Mouse (Mus musculus) frontal cortex, adult 2 months (tissue): ENCODE results near the gene Fbxo24. TPM values are rescaled to one million over a fixed set of nuclear protein-coding genes. Genes with fewer than 3 reads are reported as not detected.
"Not testable (repeated sequence)": the region's sequence is repeated elsewhere in the genome, so short reads cannot be mapped to it uniquely, and the experiment has no call there.

Source experiments
- DNase-seq, 2 experiments: peaks; one replicate each; pipeline ENCODE4 v3.0.0; 2022; ENCODE audit warnings: low spot score in 1 of 2; ENCODE audit errors: extremely low spot score in 1 of 2
- polyA plus RNA-seq: library from polyadenylated mRNA; depleted of rRNA; stranded (reverse); fragments of >200 nt; gene quantifications from 2 replicates; pipeline ENCODE4 v1.2.3, GENCODE M21; 2012

The Fbxo24 gene
- polyA plus RNA-seq, 1 experiment: 0.30 TPM

DNA sequence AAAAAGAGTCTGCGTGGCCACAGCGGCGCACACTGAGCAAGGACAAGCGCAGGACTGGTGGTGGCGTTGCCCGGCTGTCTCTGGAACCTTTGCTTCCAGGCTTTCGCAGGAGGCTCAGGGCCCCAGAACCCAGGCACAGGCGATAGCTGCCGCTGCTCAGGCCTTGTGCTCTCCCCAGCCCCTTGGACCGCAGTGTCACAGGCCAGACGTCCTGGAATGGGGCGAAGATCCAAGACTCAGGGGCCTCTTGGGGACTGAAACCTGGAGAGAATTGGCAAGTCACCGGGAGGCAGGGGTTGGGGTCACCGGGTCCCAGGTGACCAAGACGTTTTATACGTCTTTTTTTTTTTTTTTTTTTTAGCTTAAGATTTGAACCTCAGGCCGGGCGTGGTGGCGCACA lies 15.7 kb upstream of the Fbxo24 start:
- DNase-seq: no peak

DNA sequence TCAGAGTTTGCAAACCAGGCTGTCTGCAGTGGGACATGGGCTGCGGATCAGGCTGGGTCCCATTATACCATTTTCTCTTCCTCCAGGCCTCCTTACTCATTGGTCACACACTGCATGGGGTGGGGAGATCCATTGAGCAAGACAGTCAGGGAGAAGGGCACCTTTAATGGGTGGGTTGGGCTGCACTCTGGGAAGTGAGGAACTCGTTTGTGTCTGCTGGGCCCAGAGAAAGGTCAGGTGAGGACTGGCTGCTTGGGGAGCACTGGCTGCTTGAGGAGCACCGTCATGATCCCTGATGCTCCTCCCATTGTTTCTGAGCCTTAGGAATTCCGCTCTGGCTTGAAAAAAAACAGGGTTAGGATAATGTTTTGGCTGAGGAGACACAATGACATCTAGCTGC lies 14.1 kb upstream of the Fbxo24 start:
- no peak for DNase-seq

- DNase-seq: peak in 1 of 2 experiments; percentile 20
Measured at GRCm38 (mm10) chr5:137641054-137641453, 12.3 kb upstream of the Fbxo24 start, which contains the start of gene Sap25. Gene Sap25 (plus strand): TSS chr5:137641334.

GRCm38 (mm10) chr5:137639472-137639871 lies 10.7 kb upstream of the Fbxo24 start:
- no peak for DNase-seq

- DNase-seq: no peak
Measured at GRCm38 (mm10) chr5:137633397-137634084, 4.7 kb upstream of the Fbxo24 start.

DNA sequence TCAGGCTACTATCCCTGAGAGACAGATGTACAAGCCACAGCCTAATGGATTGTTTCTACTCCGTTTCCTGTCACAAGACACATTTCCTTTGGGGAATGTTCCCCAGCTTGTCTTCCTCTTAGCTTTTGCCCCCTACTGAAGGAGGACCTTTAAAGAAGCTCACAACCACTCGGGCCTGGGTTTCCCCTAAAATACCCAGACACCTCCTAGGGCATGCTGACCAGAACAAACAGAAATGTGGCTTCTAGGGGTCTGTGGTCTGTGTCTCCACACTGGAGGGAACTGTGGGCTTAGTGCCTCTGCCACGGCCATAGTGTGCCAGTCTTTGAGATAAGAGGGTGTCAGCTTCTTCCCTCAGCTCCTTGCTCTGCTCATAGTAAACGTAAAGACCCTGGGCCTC lies 2.8 kb upstream of the Fbxo24 start:
- no peak for DNase-seq

DNA sequence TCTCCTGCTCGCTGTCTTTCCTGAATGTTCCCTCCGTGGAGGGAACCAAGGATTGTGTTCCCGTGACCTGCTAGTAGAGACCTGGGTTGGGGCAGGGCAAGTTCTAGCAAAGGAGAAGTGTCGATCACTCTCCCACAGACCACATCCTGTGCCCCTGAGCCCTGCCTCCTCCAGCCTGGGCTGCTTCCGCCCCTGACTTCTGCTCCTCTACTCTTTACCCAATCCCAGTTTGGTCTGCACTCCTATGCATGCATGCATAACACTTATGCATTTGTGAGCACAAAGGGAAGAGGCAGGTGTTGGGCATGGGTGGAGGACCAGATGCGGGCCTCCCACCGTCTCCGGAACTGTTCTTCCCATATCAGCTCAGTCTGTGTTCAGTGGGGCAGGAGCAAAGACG lies 2.4 kb upstream of the Fbxo24 start:
- DNase-seq: peak in 1 of 2 experiments; percentile 47

DNA sequence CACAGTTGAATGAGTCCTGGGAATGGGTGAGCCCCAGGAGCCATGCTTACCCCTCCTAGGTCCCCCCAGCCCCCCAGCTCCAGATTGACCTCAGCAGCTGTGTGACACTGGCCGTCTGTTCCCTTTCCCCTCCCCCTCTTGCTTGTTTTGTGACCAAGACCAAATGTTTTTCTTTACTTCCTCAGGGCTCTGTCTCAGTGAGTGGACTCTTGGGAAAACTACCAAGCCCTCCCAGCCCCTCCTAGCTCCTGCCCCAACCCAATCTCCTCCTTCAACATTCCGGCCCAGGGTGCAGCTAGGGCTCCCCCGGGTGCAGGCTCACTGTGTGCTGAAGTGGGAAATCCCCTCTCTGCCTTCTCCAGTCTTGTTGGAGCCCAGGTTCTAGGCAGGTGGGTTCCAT lies 1.8 kb upstream of the Fbxo24 start:
- no peak for DNase-seq

GRCm38 (mm10) chr5:137629906-137630545 lies 1.2 kb upstream of the Fbxo24 start:
- DNase-seq: no peak

DNA sequence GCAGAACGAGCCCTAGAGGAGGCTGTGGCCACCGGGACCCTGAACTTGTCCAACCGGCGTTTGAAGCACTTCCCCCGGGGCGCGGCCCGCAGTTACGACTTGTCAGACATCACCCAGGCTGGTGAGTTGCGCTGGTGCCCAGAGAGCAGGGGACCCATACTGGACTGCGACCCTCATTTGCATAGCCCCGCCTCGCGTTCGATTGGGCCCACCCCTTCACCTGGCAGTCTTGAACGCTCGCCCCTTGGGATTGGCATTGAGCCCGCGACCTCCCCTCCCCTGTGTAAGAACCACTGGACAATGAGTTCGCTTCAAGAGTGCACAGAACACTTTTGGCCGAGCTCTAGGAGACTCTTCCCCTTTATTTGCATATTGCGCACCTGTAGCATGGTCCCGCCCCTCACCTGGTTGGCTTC lies 512 bp upstream of the Fbxo24 start:
- peak in 1 of 2 experiments; percentile 37 for DNase-seq

DNA sequence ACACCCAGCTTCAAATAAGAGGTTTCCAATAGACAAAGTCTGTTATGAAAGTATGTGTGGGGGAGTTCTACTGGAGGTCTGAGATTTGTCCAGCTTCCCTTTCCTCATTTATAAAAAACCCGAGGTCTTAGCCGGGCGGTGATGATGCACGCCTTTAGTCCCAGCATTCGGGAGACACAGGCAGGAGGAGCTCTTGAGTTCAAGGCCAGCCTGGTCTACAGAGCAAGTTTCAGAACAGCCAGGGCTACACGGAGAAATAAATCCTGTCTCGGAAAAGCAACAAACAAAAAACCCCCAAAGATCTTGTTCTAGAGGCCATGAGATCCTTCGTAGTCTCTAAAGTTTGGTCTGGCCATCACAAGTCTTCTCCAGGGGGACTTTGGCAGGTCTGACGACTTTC lies 811 bp downstream of the Fbxo24 start:
- peak in 1 of 2 experiments; percentile 29 for DNase-seq

- DNase-seq: no peak
Measured at GRCm38 (mm10) chr5:137623937-137624530, 4.8 kb downstream of the Fbxo24 start.

DNA sequence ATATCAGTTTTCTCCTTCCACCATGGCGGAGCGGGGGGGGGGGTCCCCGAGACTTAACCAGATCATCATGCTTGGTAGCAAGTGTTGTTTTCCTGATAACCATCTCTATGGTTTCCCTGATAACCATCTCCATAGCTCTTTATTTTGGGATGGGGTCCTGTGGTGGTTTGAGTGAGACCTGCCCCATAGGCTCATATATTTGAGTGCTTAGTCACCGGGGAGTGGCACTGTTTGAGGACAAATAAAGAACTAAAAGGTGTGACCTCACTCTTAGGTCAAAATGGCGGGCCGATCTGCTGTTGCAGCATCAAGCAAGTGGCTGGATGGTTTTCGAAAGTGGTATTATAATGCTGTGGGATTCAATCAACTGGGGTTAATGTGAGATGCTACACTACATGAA lies 13.5 kb downstream of the Fbxo24 start:
- no peak for DNase-seq

DNA sequence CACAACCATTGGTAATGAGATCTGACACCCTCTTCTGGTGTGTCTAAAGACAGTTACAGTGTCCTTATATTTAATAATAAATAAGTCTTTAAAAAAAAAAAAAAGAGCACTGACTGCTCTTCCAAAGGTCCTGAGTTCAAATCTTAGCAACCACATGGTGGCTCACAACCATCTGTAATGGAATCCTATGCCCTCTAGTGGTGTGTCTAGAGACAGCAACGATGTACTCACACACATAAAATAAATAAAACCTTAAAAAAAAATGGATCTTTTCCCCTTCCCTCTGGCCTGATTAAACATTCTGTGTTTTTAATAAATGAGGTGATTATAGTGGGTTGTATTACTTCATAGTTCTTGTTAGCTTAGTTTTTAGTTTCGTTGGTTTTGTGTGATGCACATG lies 13.9 kb downstream of the Fbxo24 start:
- not testable (repeated sequence) for DNase-seq

DNA sequence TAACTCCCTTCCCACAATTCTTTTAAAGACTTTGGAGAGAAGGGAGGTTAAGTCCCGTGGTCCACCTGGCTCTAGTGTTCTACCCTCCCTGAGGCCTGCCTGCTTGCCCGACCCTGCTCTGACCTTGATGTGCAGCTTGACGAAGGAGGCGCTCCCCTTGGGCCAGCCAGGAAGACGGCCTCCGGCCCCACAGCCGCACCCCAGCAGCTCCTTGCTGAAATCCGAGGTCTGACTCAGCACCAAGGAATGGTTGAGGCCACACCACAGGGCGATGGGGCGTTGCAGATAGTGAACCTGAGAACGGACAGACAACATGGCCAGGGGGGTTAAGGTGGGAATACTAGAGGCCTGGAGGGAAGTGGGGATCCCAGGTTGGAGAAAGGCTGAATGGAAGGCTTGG lies 15.3 kb downstream of the Fbxo24 start, which contains the start of gene Pcolce:
Gene Pcolce, minus strand, starts transcription at position 235 of the 400 bp plus-strand sequence.
- no peak for DNase-seq

DNA sequence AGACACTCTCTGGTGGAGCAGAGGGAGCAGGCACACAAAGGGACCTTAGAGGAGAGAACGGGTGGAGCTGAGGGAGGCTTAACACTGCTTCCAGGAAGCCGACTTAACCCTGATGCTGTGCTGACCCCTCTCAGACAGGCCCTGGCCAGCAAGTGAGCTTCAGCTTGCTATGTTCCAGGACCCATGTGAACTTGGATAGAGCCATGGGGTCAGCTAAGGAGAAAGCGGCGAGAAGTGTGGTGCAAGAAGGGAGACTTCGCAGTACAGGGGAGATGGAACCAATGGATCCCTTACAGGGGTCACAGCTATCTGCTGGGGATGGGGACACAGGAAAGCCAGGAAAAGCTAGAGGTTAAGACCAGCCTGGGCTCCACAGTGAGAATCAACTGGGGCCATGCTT lies 15.7 kb downstream of the Fbxo24 start:
- DNase-seq: no peak

- no peak for DNase-seq
Measured at GRCm38 (mm10) chr5:137611245-137611602, 17.6 kb downstream of the Fbxo24 start.

GRCm38 (mm10) chr5:137610548-137611244 lies 18.1 kb downstream of the Fbxo24 start:
- no peak for DNase-seq

DNA sequence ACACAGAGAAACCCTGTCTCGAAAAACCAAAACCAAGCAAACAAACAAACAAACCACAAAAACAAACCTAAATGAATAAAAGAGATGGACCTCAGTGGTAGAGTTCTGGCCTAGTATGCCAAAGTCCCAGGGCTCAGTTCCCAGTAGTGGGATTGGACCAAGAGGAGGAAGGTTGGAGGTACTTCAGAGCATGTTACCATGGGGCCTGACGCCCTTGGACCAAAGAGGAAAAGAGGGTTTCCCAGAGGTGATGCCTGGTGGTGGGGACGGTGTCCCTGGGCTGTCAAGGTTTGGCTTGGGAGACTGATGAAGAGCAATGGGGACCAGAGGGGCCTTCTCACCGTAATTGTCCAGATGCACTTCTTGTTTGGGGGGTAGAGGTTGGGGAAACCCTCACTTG lies 18.7 kb downstream of the Fbxo24 start:
- no peak for DNase-seq

- no peak for DNase-seq
Measured at GRCm38 (mm10) chr5:137609292-137609691, 19.5 kb downstream of the Fbxo24 start.

GRCm38 (mm10) chr5:137608654-137609190 lies 20.1 kb downstream of the Fbxo24 start:
- no peak for DNase-seq
